Mouse (Mus musculus) hindbrain, embryonic 10.5 days (tissue): Measurements from ENCODE around the gene Agtrap. TPM values are rescaled to one million over a fixed set of nuclear protein-coding genes. Genes with fewer than 3 reads are reported as not detected.
A peak's percentile ranks its signal among the peaks of the same experiment; 100 is the strongest.

Experiments
- DNase-seq: peaks from one replicate; pipeline ENCODE4 v3.0.0-alpha.2; 2017; ENCODE audit warnings: low spot score
- H3K27ac ChIP-seq: fragments of 300-500 bp; sonication (generic); 2 replicates; pipeline ENCODE4 v1.5.1; 2016; ENCODE audit warnings: mild to moderate bottlenecking, moderate library complexity
- H3K27me3 ChIP-seq: fragments of 300-500 bp; sonication (generic); 2 replicates; pipeline ENCODE4 v1.6.1; 2016; ENCODE audit warnings: mild to moderate bottlenecking; ENCODE audit not compliant: poor library complexity, insufficient read depth, severe bottlenecking
- H3K36me3 ChIP-seq: fragments of 300-500 bp; sonication (generic); 2 replicates; pipeline ENCODE4 v1.6.1; 2016; ENCODE audit warnings: mild to moderate bottlenecking, moderate library complexity
- H3K4me1 ChIP-seq: fragments of 300-500 bp; sonication (generic); replicated peaks from 2 replicates; pipeline ENCODE4 v1.6.1; 2016; ENCODE audit warnings: mild to moderate bottlenecking
- H3K4me3 ChIP-seq: fragments of 300-500 bp; sonication (generic); 2 replicates; pipeline ENCODE4 v1.5.1; 2016; ENCODE audit warnings: mild to moderate bottlenecking, moderate library complexity
- H3K9me3 ChIP-seq: fragments of 300-500 bp; sonication (generic); 2 replicates; pipeline ENCODE4 v1.6.1; 2016; ENCODE audit warnings: mild to moderate bottlenecking, moderate library complexity
- WGBS: fragments of 180-500 bp; shearing (Covaris S2); methylation state at CpG from one replicate; pipeline ENCODE4 v1.1.7; 2016; 5-methylcytosine and 5-hydroxymethylcytosine counted together
- polyA plus RNA-seq: library from polyadenylated mRNA; unstranded; fragments of >200 nt; fragmentation: Nextera tagmentation; extraction: Ambion mirVana; gene quantifications from 2 replicates; pipeline ENCODE4 v1.2.1, GENCODE M21; 2016

The Agtrap gene
- polyA plus RNA-seq: 15.6 and 15.7 TPM in 2 replicates

DNA sequence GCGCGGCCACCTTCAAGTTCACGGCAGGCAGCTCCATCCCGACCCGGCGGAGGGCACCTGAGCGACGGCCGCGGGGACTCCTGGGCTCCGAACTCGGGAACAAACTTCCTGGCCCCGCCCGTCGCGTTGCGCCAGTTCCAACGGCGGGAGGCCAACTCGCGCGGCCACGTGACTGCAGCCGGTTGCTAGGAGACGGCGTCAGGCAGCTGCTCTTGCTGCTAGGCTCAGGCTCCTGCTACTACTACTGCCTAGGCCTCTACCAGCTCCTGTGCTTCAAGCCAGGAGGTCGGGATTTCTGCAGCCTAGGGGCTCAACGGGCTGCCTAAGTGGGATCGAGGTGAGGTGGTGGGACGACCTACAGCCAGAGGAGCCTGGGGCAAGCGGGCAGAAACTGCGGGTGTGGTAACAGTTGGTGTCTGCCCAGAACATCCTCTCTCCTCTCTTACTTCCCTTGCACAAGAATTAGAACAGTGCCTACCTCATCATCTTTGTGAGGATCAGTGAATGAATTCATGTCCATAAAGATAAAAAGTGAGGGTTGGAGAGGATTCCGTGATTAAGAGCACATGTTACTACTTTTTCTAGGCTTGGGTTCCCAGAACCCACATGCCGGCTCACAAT, at the start of gene Agtrap:
TSS of gene Agtrap (minus strand) at position 125 of the 621 bp plus-strand sequence.
- peak within 1 kb of the TSS; percentile 71 for H3K4me3 ChIP-seq
- 5% methylated on average over 34 of the region's 34 CpGs for WGBS
- no peaks in the 10 kb centered on the region for H3K36me3 ChIP-seq
- DNase-seq: peak; percentile 94
- H3K27ac ChIP-seq: peak within 1 kb of the TSS; percentile 91
- H3K27me3 ChIP-seq: peaks cover 9% of the 10 kb centered on the region; the same call in 1 of the 2 replicates
- H3K4me1 ChIP-seq: peaks cover 63% of the 10 kb centered on the region
- H3K9me3 ChIP-seq: no peaks in the 10 kb centered on the region

DNA sequence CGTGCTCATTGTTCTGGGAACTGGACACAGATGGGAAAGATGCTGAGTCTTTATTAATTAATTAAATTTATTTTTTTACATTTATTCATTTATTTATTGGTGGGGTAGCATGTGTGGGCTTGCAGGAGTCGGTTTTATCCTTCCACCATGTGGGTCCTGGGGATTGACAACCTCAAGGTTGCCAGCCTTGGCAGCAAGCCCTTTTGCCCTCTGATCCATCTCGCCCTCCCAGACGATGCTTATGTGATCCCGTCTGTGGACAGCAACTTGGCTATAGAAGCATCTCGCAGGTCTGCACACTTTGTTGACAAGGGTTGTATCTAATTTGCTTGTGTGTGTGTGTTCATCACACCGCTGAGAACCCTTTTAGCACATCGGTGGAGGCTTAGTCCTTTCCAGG, 49.7 kb upstream of the Agtrap start:
- Histone ChIP-seq H3K27ac (no peak overlapping the region), H3K9me3 (no peaks in the 10 kb centered on the region), H3K4me1 (peaks cover 23% of the 10 kb centered on the region), H3K27me3 (peaks cover 22% of the 10 kb centered on the region), H3K4me3 (no peak overlapping the region), H3K36me3 (no peaks in the 10 kb centered on the region)
- WGBS: 68% methylated on average over 8 of the region's 8 CpGs
- no peak for DNase-seq

DNA sequence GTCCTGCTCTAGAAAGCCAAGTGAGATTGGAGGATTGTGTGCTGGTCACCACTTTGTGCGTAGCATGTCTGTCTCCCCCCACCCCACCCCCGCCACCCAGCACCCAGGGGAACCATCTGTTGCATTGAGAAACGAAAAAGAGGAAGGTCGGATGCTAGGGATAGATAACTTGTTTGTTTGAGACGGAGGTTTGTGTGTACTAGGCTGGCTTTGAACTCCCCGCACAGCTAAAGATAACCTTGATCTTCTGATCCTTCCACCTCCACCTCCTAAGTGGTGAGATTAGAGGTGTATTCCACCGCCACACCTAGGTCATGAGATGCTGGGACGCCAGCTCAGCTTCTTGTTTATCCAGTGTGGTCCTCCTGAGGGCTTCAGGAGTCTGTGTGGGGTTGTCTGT, 47.2 kb upstream of the Agtrap start:
- Histone ChIP-seq H3K27me3 (peaks cover 47% of the 10 kb centered on the region), H3K4me3 (no peak overlapping the region), H3K36me3 (no peaks in the 10 kb centered on the region), H3K27ac (no peak overlapping the region), H3K9me3 (no peaks in the 10 kb centered on the region), H3K4me1 (peaks cover 41% of the 10 kb centered on the region)
- 86% methylated on average over 8 of the region's 8 CpGs for WGBS
- DNase-seq: no peak

DNA sequence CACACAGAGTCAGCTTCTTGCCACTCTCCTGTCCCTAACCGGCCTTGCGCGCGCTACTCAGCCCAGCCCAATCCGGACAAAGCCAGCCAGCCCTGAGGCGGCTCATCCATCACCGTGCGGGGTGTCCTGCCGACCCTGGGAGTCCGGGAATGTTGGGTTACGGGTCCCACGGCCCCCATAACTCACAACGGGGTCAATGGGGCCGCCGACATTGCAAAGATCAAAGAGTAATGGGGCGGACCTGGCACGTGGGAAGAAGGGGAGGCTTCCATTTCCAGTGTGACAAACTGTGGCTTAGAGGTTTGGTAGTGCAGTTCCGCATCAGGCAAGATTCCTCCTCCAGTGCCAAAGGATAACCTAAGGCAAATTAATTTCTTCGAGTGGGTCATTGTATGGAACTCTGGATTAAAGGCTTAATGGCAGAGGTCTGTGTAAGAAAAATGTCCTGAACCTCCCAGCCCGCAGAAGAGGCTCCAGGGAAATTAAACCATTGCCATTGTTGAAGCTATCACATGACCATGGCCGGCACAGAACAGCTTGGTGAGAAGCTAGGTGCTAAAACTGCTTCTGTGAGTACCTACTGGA, 43.8 kb upstream of the Agtrap start:
- peak; percentile 79 for DNase-seq
- peaks cover 53% of the 10 kb centered on the region for H3K27me3 ChIP-seq
- no peaks in the 10 kb centered on the region for H3K9me3 ChIP-seq
- peak overlapping the region; percentile 99 for H3K27ac ChIP-seq
- H3K4me3 ChIP-seq: peak overlapping the region; percentile 81
- peaks cover 57% of the 10 kb centered on the region for H3K4me1 ChIP-seq
- H3K36me3 ChIP-seq: peaks cover 3% of the 10 kb centered on the region; the same call in 1 of the 2 replicates
- WGBS: 1% methylated on average over 21 of the region's 21 CpGs

DNA sequence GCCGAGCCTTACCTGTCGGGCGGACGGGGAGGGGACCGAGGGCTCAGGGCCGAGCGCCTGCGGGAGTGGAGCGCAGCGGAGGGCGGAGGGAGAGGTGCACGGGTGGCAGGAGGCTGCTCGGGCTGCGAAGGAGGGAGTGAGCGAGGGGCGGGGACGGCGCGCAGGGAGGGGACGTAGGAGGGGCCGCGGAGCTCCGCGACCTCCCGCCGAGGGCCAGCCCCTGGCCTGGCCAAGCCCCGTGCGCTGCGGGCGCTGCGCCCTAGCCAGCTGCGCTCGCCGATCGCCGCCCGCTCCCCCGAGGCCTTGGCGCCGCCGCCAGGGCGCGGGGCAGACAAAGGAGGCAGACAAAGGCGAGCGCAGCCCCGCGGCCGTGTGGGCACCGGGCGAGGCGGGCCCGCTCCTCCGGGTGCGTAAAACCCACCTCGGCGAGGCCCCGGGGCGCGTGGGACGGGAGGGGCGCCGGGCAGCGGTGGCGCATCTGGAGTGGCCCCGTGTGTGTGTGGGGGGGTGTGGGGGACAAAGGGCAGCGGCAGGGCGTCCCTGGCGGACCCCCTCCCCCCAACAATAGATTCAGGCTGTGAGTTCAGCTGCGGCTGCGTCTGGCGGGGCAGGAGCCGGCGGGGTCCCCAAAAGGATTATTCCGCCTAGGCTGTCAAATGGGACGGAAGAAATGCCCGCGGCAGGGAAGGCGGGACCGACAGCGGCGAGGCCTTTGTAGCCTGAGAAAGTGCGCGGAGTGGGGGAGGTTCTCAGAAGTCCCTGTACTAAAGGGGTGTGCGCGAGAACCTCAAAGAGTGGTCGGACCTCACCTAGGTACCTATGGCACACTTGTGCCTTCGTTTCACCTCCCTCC, 43.0 kb upstream of the Agtrap start, which contains the start of gene Draxin:
TSS of gene Draxin (minus strand) at position 138 of the 853 bp plus-strand sequence.
- DNase-seq: peak; percentile 82
- Histone ChIP-seq H3K27me3 (peaks cover 54% of the 10 kb centered on the region), H3K9me3 (no peaks in the 10 kb centered on the region), H3K36me3 (peaks cover 3% of the 10 kb centered on the region; the same call in 1 of the 2 replicates), H3K4me1 (peaks cover 63% of the 10 kb centered on the region), H3K4me3 (peak within 1 kb of the TSS; percentile 81), H3K27ac (peak within 1 kb of the TSS; percentile 99)
- WGBS: under 1% methylated on average over 86 of the region's 87 CpGs

DNA sequence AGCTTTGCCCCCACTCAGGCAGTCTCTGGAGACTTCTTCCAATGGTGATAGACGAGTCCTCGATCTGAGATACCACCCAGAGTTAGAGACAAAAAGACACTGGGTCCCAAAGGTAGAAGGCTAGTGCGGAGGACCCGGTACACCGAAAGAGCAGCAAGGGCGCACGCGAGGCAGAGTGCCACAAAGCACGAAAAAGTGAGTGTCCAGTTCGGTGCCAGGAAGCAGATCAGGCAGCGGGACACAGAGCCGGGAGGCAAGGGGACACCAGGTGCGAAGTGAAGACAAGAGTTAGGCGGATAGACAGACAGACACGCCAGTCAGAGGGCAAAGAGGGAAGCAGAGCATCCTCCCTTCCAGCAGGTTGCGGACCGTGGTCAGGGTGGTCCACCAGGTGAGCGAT, 42.3 kb upstream of the Agtrap start, which contains the start of gene Mad2l2:
TSS of gene Mad2l2 (plus strand) at position 252 of the 400 bp plus-strand sequence.
- Histone ChIP-seq H3K9me3 (no peaks in the 10 kb centered on the region), H3K36me3 (peaks cover 3% of the 10 kb centered on the region; the same call in 1 of the 2 replicates), H3K4me3 (peak within 1 kb of the TSS; percentile 81), H3K27ac (peak within 1 kb of the TSS; percentile 99), H3K4me1 (peaks cover 64% of the 10 kb centered on the region), H3K27me3 (peaks cover 54% of the 10 kb centered on the region)
- no peak for DNase-seq
- 1% methylated on average over 18 of the region's 18 CpGs for WGBS

DNA sequence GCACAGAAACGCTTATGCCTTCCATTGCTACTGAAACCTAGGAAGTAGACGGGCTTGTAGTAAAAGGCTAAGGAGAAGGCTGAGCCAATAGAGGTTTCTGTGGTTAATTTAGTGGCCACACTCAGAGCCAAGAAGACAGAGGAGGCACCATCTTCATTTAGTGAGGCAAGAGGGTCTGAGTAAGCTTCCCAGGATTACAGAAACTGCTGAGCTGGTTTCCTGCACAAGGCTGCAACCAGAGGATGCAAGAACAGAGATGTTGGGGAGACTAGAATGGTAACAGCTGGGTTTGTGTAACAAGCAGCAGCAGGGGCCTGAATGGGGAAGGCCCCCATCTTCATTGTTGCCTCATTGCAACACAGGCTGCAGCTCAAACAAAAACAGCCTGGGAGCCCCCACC, 40.8 kb upstream of the Agtrap start:
- Histone ChIP-seq H3K27ac (peak overlapping the region; percentile 99; the same call in 1 of the 2 replicates), H3K4me3 (peak overlapping the region; percentile 81), H3K27me3 (peaks cover 54% of the 10 kb centered on the region), H3K36me3 (peaks cover 6% of the 10 kb centered on the region), H3K9me3 (no peaks in the 10 kb centered on the region), H3K4me1 (peaks cover 74% of the 10 kb centered on the region)
- DNase-seq: no peak
- 77% methylated on average over 2 of the region's 2 CpGs for WGBS

DNA sequence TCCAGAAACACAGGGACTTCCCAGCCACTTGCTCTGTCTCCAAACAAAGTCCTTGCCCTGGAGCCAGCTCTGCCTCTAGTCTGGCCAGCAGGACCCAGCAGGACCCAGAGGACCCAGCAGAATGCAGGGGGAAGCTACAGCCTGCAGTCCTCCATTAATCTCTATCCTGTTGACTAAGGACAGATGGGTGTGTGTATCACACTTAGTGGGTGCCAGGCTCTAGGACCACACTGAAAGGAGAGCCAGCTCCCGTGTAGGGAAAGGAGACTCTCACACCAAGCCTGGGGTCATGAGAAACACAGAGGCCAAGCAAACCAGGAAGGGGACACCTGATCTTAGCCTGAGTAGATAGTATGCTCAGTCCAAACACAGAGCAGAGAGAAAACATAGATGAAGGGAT, 40.4 kb upstream of the Agtrap start:
- Histone ChIP-seq H3K27ac (peak overlapping the region; percentile 99; the same call in 1 of the 2 replicates), H3K36me3 (peaks cover 6% of the 10 kb centered on the region), H3K4me3 (peak overlapping the region; percentile 81; the same call in 1 of the 2 replicates)

DNA sequence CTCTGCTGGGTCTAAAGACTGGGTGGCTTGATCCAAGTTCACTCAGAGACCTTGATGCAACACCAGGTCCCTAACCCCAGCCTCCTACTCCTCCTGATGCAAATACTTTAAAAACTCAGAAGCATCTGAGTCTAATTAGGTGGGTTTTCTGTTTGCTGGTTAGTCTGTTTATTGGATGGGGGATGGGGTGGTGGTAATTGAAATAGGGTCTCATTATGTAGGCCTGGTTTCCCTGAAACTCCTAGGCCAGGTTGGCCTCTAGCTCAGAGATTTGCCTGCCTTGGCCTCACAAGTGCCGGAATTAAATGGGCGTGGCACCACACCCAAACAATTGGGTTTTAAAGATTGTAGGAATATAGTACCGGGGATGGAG, 34.8 kb upstream of the Agtrap start:
- DNase-seq: no peak
- H3K27ac ChIP-seq: peak overlapping the region; percentile 54
- H3K4me3 ChIP-seq: no peak overlapping the region
- peaks cover 9% of the 10 kb centered on the region for H3K36me3 ChIP-seq
- WGBS: 88% methylated on average over 3 of the region's 3 CpGs
- H3K9me3 ChIP-seq: no peaks in the 10 kb centered on the region
- peaks cover 7% of the 10 kb centered on the region for H3K27me3 ChIP-seq
- peaks cover 60% of the 10 kb centered on the region for H3K4me1 ChIP-seq

More for the DNA sequence above, 40.4 kb upstream of the Agtrap start:
- DNase-seq: no peak
- H3K27me3 ChIP-seq: peaks cover 54% of the 10 kb centered on the region
- no peaks in the 10 kb centered on the region for H3K9me3 ChIP-seq
- 64% methylated on average over 1 of the region's 1 CpGs for WGBS
- peaks cover 78% of the 10 kb centered on the region for H3K4me1 ChIP-seq

DNA sequence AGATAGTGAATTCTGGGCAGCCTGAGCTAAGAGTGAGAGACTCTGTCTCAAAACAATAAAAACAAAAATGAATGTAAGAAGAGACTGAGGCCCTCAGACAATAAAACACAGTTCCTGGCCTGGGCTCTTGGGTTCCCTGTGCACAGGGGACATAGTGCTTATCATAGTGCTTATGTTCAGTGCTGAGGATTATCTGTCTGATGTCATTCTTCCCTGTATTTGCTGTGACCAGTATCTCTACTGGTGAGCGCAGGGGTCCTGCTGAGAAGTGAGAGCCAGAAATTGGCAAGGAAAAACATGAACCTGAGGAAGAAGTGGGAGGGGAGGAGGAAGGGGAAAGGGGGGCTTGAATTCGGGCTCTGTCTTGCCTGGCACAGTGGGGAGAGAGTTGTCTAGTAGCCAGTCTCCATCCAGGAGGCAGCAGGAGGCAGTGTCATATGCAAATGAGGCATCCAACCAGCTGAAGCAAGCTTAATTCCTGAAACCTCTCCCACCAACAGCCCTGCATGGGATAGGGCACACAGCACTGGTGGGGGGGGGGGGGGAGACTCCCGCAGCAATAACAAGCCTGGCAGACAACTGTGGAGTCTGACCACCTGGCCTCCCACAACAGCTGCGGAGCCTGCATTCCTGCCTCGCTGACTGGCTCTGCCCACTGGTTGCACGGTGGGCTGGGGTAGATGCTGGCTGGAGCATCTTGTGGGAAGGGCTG, 34.3 kb upstream of the Agtrap start:
- Histone ChIP-seq H3K27ac (peak overlapping the region; percentile 54), H3K9me3 (peaks cover 4% of the 10 kb centered on the region; the same call in 1 of the 2 replicates), H3K4me1 (peaks cover 55% of the 10 kb centered on the region), H3K4me3 (no peak overlapping the region), H3K36me3 (peaks cover 12% of the 10 kb centered on the region; the same call in 1 of the 2 replicates), H3K27me3 (peaks cover 4% of the 10 kb centered on the region)
- 7% methylated on average over 6 of the region's 6 CpGs for WGBS
- DNase-seq: peak; percentile 61

DNA sequence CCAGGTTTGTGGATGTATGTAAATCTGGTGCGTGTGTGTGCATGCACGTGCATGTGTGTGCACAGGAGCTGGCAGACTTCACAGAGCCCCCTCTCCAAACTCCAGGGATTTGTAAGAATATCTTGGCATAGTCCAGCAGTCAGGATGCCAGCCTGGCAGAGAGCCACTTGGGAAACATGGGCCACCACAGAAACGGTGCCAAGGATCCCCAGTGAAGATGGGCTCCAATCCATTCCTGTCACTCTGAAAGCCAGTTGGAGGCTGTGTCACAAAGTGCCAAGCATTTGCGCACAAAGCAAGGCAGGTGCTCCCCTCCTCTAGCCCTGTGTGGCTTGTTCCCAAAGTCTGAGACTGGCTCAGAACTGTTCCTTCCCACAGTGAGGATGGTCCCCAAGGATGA, 33.5 kb upstream of the Agtrap start:
- peaks cover 12% of the 10 kb centered on the region; the same call in 1 of the 2 replicates for H3K36me3 ChIP-seq
- WGBS: 84% methylated on average over 4 of the region's 4 CpGs
- no peak overlapping the region for H3K4me3 ChIP-seq
- H3K27ac ChIP-seq: 0 out of 2 replicates have a peak overlapping the region, but pooled peaks have one; percentile 19
- H3K4me1 ChIP-seq: peaks cover 47% of the 10 kb centered on the region
- no peaks in the 10 kb centered on the region for H3K27me3 ChIP-seq
- peaks cover 8% of the 10 kb centered on the region; the same call in 1 of the 2 replicates for H3K9me3 ChIP-seq
- DNase-seq: no peak

DNA sequence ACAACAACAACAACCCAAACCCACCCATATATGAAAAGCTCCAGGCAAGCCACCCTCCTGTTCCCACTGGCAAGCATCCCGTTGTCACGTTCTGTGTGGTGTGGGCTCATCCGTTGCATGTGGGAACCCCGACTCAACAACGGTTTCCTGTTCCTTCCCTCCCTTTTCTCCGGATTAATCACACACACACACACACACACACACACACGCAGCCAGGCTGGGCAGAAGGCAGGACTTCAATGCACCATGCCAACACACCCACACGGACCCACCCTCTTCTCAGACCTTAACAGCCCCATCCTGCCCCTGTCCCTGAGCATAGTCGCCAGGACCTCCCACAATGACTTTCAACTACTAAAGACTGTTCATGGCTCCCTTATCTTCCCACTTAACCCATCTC, 32.7 kb upstream of the Agtrap start:
- H3K27me3 ChIP-seq: peaks cover 4% of the 10 kb centered on the region
- 85% methylated on average over 9 of the region's 9 CpGs for WGBS
- H3K36me3 ChIP-seq: peaks cover 12% of the 10 kb centered on the region; the same call in 1 of the 2 replicates
- DNase-seq: no peak
- peaks cover 8% of the 10 kb centered on the region; the same call in 1 of the 2 replicates for H3K9me3 ChIP-seq
- no peak overlapping the region for H3K27ac ChIP-seq
- no peak overlapping the region for H3K4me3 ChIP-seq
- peaks cover 47% of the 10 kb centered on the region for H3K4me1 ChIP-seq
